Mouse (Mus musculus): ENCODE results near the gene Syce2.

DNA sequence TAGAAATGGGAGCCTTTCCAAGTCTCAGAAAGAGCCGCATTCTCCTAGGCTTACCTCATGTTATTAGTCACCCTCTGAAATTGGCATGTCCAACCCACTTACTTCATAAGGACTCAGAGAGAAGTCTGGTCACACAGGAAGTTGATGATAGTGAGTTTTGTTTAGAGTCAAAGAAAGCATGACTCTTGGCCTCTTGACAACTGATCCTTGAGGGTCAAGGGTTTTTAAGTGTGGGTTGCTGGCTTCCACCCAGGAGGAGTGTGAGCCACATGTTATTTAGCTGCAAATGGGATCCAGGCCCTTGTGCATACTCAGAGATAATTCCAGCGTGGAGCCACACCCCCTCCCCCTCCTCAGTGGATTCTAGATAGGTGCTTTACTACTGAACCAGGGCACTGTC, 49.7 kb downstream of the Syce2 start:
- TF ChIP-seq CTCF (IDR thresholded peaks at IDR 0.05; ENCODE audit: insufficient read depth, low read length) (no peak), POLR2A (IDR thresholded peaks at IDR 0.05; ENCODE audit: borderline replicate concordance, extremely low read depth, low read depth, low read length) (no peak)

Data from lung, adult 2 months (tissue).